Mouse (Mus musculus): ENCODE results near the gene Mpeg1. TPM values are rescaled to one million over a fixed set of nuclear protein-coding genes. Genes with fewer than 3 reads are reported as not detected.

Mpeg1 gene
- polyA plus RNA-seq, 1 experiment from 2014 or later, result 0.43 TPM

DNA sequence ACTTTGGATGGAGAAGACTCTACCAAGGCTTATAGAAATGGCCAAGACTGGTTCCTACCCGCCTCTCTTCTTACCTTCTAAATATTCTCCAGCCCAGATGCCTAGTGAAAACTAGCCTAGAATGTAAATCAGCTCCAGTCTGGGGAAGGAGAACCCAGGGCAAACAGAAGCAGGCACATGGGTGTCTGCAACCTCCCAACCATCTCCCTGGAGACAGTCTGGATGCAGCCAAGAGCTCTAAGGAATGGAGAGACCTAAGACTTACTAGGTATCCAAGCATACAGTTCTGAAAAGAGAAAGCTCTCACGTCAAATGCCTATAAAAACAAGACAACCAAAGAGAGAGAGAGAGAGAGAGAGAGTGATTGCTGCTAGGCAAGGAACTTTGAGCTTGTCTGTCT, 37.3 kb downstream of the Mpeg1 start:
- Histone ChIP-seq H3K4me1 (peaks cover 67% of the 10 kb centered on the region), H3K4me3 (peak overlapping the region; percentile 96), H3K9me3 (no peaks in the 10 kb centered on the region), H3K36me3 (peaks cover 19% of the 10 kb centered on the region), H3K27ac (replicated peaks) (peak overlapping the region; percentile 27; the same call in 1 of the 2 replicates), H3K27me3 (no peaks in the 10 kb centered on the region), H3K9ac (replicated peaks) (no peak overlapping the region), H3K4me2 (replicated peaks) (peak overlapping the region; percentile 73)
- no peak for ATAC-seq (ENCODE audit: low FRiP score, low read depth)
- 52% methylated on average over 2 of the region's 2 CpGs for WGBS

DNA sequence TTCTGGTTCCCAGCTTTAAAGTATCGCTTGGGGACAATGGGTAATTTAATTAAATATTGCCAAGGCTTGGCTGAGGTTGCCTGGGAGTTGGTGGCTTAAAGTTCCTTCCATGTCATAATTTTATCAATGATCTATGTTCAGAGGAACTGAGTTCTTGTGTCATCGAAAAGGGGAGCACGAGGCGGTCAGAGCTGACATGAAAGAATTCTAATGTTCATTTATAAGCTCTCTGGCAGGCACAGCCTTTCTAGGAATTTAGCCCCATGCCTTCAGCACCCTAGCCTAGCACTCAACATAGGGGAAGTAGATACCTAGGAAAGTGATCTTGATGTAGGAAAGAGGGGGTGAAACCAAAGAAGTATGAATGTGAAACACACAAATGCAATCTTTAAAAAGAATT, 37.7 kb downstream of the Mpeg1 start:
- H3K4me3 ChIP-seq, result peak overlapping the region; percentile 96
- no peaks in the 10 kb centered on the region for H3K27me3 ChIP-seq
- peak overlapping the region; percentile 98 for H3K27ac ChIP-seq (replicated peaks)
- no peak overlapping the region for H3K9ac ChIP-seq (replicated peaks)
- WGBS, result 56% methylated on average over 4 of the region's 4 CpGs
- peaks cover 66% of the 10 kb centered on the region for H3K4me1 ChIP-seq
- H3K36me3 ChIP-seq, result peaks cover 19% of the 10 kb centered on the region
- ATAC-seq (ENCODE audit: low FRiP score, low read depth), result no peak
- H3K4me2 ChIP-seq (replicated peaks), result peak overlapping the region; percentile 73
- H3K9me3 ChIP-seq, result no peaks in the 10 kb centered on the region

DNA sequence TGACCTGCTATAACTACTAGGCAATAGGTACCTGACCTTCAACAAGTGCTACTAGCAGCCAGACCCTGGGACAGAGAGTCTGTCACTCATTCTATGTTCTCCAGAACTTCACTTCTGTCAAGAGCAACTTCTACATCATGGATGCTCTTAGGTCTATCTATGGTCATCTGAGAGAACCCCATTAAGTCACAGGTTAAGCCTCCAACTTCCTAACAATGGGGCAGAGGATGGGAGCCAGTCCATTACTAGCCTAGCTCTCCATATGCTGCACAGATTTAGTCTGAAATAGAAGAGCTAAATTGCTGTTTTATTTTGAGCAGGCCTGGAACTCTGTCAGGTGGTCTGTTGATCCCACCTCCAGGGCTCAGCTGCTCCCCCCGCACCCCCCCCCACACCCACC, 38.4 kb downstream of the Mpeg1 start:
- 40% methylated on average over 1 of the region's 1 CpGs for WGBS
- Histone ChIP-seq H3K27ac (replicated peaks) (peak overlapping the region; percentile 98), H3K9me3 (no peaks in the 10 kb centered on the region), H3K27me3 (no peaks in the 10 kb centered on the region), H3K9ac (replicated peaks) (peak overlapping the region; percentile 97), H3K36me3 (peaks cover 19% of the 10 kb centered on the region), H3K4me3 (peak overlapping the region; percentile 96), H3K4me1 (peaks cover 60% of the 10 kb centered on the region), H3K4me2 (replicated peaks) (peak overlapping the region; percentile 73)
- ATAC-seq (ENCODE audit: low FRiP score, low read depth), result no peak

DNA sequence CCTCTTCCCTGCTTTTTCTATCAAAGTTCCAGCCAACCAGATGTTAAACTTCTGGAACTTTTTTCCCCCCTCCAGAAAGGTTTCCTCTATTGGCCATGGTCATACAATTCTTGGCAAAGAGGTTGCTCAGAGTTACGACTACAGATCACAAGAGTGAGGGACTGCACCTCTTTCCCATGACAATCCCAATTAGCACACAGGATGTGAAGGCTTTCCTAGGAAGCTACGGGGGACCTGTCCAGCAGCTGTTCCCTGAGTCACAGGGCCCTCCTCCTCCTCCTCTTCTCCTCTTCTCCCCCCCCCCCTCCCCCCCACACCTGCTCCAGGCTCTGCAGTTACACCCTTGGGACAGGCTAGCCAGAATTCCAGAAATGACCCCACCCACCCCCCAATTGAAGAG, 38.9 kb downstream of the Mpeg1 start:
- H3K4me2 ChIP-seq (replicated peaks), result peak overlapping the region; percentile 73
- H3K27me3 ChIP-seq, result no peaks in the 10 kb centered on the region
- WGBS, result 7% methylated on average over 2 of the region's 2 CpGs
- peaks cover 19% of the 10 kb centered on the region for H3K36me3 ChIP-seq
- H3K9ac ChIP-seq (replicated peaks), result peak overlapping the region; percentile 97
- peaks cover 55% of the 10 kb centered on the region for H3K4me1 ChIP-seq
- H3K9me3 ChIP-seq, result no peaks in the 10 kb centered on the region
- peak overlapping the region; percentile 96 for H3K4me3 ChIP-seq
- peak overlapping the region; percentile 98 for H3K27ac ChIP-seq (replicated peaks)
- no peak for ATAC-seq (ENCODE audit: low FRiP score, low read depth)

DNA sequence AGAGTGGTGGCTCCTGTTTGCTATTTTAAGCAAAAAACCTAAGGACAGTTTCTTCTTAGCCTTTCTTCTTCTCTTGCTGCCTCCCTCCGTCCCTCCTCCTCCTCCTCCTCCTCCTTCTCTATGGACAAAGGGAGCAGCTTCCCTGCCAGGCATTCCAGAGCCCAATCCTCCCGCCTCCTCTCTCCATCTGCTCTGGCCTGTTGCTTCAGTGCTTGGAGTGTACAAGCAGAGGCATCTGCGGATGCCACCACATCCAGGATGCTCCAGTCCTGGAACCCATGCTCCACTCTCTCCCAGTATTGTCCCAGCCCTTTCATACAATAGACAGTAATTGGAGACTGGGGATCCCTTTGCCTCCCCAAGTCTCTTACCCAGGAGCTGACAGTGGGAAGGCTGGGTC, 39.5 kb downstream of the Mpeg1 start:
- H3K4me1 ChIP-seq, result peaks cover 48% of the 10 kb centered on the region
- peak; percentile 36 for ATAC-seq (ENCODE audit: low FRiP score, low read depth)

DNA sequence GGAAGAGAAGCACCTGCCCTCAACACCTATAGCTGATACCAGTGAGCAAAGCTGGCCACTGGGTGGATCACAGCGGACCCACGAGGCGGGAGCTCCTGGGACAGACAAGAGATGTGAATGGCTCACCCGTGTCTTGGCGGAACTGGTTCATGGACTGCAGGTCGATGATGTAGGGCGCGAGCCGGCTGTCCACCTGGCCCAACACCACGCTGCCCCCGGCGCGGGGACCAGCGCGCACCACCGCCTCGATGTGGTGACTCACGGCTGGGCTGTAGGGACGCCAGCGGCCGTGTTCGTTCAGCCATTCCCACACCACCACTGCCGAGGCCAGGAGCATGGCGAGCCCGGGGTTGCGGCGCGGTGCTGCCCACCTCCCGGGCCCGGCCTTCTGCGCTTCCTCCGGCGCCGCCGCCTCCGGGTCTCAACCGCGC, 40.3 kb downstream of the Mpeg1 start:
- Histone ChIP-seq H3K9ac (replicated peaks) (peak overlapping the region; percentile 97), H3K4me2 (replicated peaks) (peak overlapping the region; percentile 73), H3K36me3 (peaks cover 18% of the 10 kb centered on the region), H3K27ac (replicated peaks) (peak overlapping the region; percentile 98), H3K27me3 (no peaks in the 10 kb centered on the region), H3K9me3 (no peaks in the 10 kb centered on the region), H3K4me3 (peak overlapping the region; percentile 96), H3K4me1 (peaks cover 41% of the 10 kb centered on the region)
- 0% methylated on average over 38 of the region's 38 CpGs for WGBS
- ATAC-seq (ENCODE audit: low FRiP score, low read depth), result peak; percentile 47

More for the DNA sequence above, 39.5 kb downstream of the Mpeg1 start:
- H3K4me3 ChIP-seq, result peak overlapping the region; percentile 96
- H3K36me3 ChIP-seq, result peaks cover 19% of the 10 kb centered on the region
- 0% methylated on average over 3 of the region's 3 CpGs for whole genome bisulfite sequencing
- H3K27me3 ChIP-seq, result no peaks in the 10 kb centered on the region
- H3K9ac ChIP-seq (replicated peaks), result peak overlapping the region; percentile 97
- H3K27ac ChIP-seq (replicated peaks), result peak overlapping the region; percentile 98
- no peaks in the 10 kb centered on the region for H3K9me3 ChIP-seq
- peak overlapping the region; percentile 73 for H3K4me2 ChIP-seq (replicated peaks)

DNA sequence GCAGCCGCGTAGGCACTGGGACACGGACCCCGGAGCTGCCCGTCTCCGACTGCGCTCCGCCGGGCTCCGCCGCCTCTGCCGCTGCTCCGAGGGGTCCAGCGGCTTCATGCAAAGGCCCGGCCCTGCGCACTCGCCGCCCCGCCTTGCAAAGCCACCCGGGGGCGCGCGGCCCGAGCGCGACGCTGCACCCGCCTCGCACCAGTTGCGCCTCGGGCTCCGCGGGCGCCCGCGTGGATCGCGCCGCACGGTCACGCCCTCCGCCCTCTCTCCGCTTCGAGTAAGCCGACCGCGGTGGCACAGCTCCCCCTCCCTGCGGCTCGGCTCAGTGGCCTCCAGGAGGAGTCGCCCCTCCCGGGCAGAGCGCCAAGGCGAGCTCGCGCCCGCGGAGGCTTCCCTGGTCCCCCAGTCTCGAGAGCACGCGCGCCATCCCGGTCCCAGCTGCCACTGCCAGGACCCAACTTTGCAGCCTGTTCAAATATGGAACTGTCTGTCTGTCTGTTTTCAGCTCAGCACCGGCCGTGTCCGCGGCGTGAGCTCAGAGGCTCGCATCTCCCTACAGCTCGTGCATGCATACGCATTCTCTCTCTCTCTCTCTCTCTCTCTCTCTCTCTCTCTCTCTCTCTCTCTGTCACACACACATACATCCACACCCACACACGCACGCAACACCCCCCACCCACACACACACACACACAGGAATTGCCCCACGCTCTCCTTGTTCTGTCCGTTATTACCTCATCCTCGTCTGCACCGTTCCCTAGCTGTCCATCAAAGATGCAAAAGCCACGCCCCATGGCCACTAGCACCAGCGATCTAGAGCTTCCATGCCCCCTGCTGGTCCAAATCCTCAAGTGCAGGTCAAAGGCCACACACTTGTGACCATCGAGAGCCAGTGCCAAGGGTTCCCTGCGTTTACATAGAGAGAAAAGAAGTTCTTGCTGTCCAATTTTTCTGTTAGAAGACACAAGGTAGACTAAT, 41.1 kb downstream of the Mpeg1 start, which contains the start of gene Dtx4:
Gene Dtx4, minus strand, starts transcription at position 85 of the 978 bp plus-strand sequence.
- Histone ChIP-seq H3K4me2 (replicated peaks) (peak within 1 kb of the TSS; percentile 73), H3K4me3 (peak within 1 kb of the TSS; percentile 96), H3K9me3 (no peaks in the 10 kb centered on the region), H3K27me3 (no peaks in the 10 kb centered on the region), H3K4me1 (peaks cover 36% of the 10 kb centered on the region), H3K36me3 (peaks cover 12% of the 10 kb centered on the region), H3K27ac (replicated peaks) (peak within 1 kb of the TSS; percentile 98), H3K9ac (replicated peaks) (peak within 1 kb of the TSS; percentile 97)
- ATAC-seq (ENCODE audit: low FRiP score, low read depth), result peak; percentile 91
- under 1% methylated on average over 73 of the region's 80 CpGs for WGBS

DNA sequence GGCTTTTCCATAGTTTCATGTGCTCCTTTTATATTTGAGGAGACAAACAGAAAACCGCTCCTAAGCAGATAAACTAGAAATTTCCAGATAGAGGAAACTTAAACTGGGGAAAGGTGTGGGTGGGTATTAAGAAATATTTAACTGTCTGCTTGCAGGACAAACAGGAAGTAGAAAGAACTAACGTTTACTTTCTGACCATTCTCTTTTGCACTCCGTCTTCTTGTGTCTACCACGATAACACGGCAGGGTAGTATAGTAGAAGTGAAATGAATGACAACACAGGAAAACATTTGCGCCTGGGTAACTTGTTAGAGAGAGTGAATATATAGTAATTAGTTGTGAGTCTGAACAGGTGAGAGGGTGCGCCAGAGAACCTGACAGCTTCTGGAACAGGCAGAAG, 42.2 kb downstream of the Mpeg1 start:
- H3K4me3 ChIP-seq, result no peak overlapping the region
- ATAC-seq (ENCODE audit: low FRiP score, low read depth), result no peak
- H3K4me2 ChIP-seq (replicated peaks), result no peak overlapping the region
- H3K27me3 ChIP-seq, result no peaks in the 10 kb centered on the region
- no peaks in the 10 kb centered on the region for H3K9me3 ChIP-seq
- no peak overlapping the region for H3K27ac ChIP-seq (replicated peaks)
- WGBS, result 96% methylated on average over 7 of the region's 7 CpGs
- no peak overlapping the region for H3K9ac ChIP-seq (replicated peaks)
- peaks cover 27% of the 10 kb centered on the region for H3K4me1 ChIP-seq
- H3K36me3 ChIP-seq, result peaks cover 3% of the 10 kb centered on the region

DNA sequence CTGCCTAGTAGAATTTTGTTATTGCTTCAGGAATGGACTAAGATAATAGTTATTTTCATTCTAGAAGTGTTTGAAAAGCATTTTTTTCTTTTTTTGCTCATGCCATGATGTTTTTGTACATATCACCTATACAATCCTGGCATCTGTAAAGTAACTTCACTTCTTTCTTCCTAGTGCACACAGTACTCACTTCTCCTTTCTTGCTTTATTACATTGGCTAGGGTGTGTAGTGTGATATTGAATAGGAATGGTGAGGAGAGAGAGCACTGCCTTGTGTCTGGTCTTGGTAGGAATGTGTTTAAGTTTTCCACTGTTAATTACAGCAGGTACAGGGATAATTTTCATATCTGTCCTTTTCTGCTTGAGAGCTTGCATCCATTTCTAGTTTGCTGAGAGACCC, 54.0 kb downstream of the Mpeg1 start:
- no peak overlapping the region for H3K4me3 ChIP-seq
- H3K4me2 ChIP-seq (replicated peaks), result no peak overlapping the region
- no peaks in the 10 kb centered on the region for H3K36me3 ChIP-seq
- no peaks in the 10 kb centered on the region for H3K27me3 ChIP-seq
- no peak overlapping the region for H3K9ac ChIP-seq (replicated peaks)
- H3K27ac ChIP-seq (replicated peaks), result no peak overlapping the region
- no peaks in the 10 kb centered on the region for H3K9me3 ChIP-seq
- no peak for ATAC-seq (ENCODE audit: low FRiP score, low read depth)
- H3K4me1 ChIP-seq, result no peaks in the 10 kb centered on the region

Other genes starting within 250 kb of the Mpeg1 start
- gene Olfr1432, start 228.2 kb upstream of the Mpeg1 start, polyA plus RNA-seq (2016; fragmentation: Nextera tagmentation; extraction: Ambion mirVana), result not detected in 2 replicates
- not detected in 2 replicates for gene Olfr262, start 219.1 kb upstream of the Mpeg1 start, polyA plus RNA-seq (2016; fragmentation: Nextera tagmentation; extraction: Ambion mirVana)
- not detected in 2 replicates for gene Olfr235, start 199.7 kb upstream of the Mpeg1 start, polyA plus RNA-seq (2016; fragmentation: Nextera tagmentation; extraction: Ambion mirVana)
- not detected in 2 replicates for gene Olfr1434, start 180.9 kb upstream of the Mpeg1 start, polyA plus RNA-seq (2016; fragmentation: Nextera tagmentation; extraction: Ambion mirVana)
- gene Olfr1436, start 161.6 kb upstream of the Mpeg1 start, polyA plus RNA-seq (2016; fragmentation: Nextera tagmentation; extraction: Ambion mirVana), result not detected in 2 replicates
- gene Olfr1437, start 135.7 kb upstream of the Mpeg1 start, polyA plus RNA-seq (2016; fragmentation: Nextera tagmentation; extraction: Ambion mirVana), result not detected in 2 replicates
- not detected in 2 replicates for gene Olfr1438-ps1, start 124.9 kb upstream of the Mpeg1 start, polyA plus RNA-seq (2016; fragmentation: Nextera tagmentation; extraction: Ambion mirVana)
- gene Olfr1440, start 73.5 kb upstream of the Mpeg1 start, polyA plus RNA-seq (2016; fragmentation: Nextera tagmentation; extraction: Ambion mirVana), result not detected in 2 replicates
- not detected in 2 replicates for gene Olfr1441, start 43.3 kb upstream of the Mpeg1 start, polyA plus RNA-seq (2016; fragmentation: Nextera tagmentation; extraction: Ambion mirVana)
- gene Pfpl, start 32.9 kb upstream of the Mpeg1 start, polyA plus RNA-seq (2016; fragmentation: Nextera tagmentation; extraction: Ambion mirVana), result not detected in 2 replicates
- gene Dtx4, start 40.7 kb downstream of the Mpeg1 start, polyA plus RNA-seq (2016; fragmentation: Nextera tagmentation; extraction: Ambion mirVana), result 63.5 and 67.3 TPM in 2 replicates
- 15.4 and 16.7 TPM in 2 replicates for gene Fam111a, start 85.0 kb downstream of the Mpeg1 start, polyA plus RNA-seq (2016; fragmentation: Nextera tagmentation; extraction: Ambion mirVana)
- not detected in 2 replicates for gene Gm4952, start 139.2 kb downstream of the Mpeg1 start, polyA plus RNA-seq (2016; fragmentation: Nextera tagmentation; extraction: Ambion mirVana)
- gene Glyat, start 172.5 kb downstream of the Mpeg1 start, polyA plus RNA-seq (2016; fragmentation: Nextera tagmentation; extraction: Ambion mirVana), result not detected in 2 replicates
- not detected in 2 replicates for gene Olfr1442, start 209.7 kb downstream of the Mpeg1 start, polyA plus RNA-seq (2016; fragmentation: Nextera tagmentation; extraction: Ambion mirVana)
- not detected in 2 replicates for gene Olfr1443, start 217.3 kb downstream of the Mpeg1 start, polyA plus RNA-seq (2016; fragmentation: Nextera tagmentation; extraction: Ambion mirVana)
- gene Keg1, start 235.0 kb downstream of the Mpeg1 start, polyA plus RNA-seq (2016; fragmentation: Nextera tagmentation; extraction: Ambion mirVana), result not detected in 2 replicates

Data from midbrain, embryonic 12.5 days (tissue).